Mouse (Mus musculus) liver, postnatal 0 days (tissue): Measurements from ENCODE around the gene Lhb. TPM values are rescaled to one million over a fixed set of nuclear protein-coding genes. Genes with fewer than 3 reads are reported as not detected.
"Not testable (repeated sequence)": the region's sequence is repeated elsewhere in the genome, so short reads cannot be mapped to it uniquely, and the experiment has no call there.

Source experiments
- ATAC-seq: fragments of 200-750 bp; cut with Nextera tagmentation; 2 replicates; pipeline ENCODE4 v1.8.0; 2017; ENCODE audit warnings: mild to moderate bottlenecking, moderate library complexity
- DNase-seq: peaks from one replicate; pipeline ENCODE4 v3.0.0-alpha.2; 2016
- H3K27ac ChIP-seq: fragments of 300-500 bp; sonication (generic); 2 replicates; pipeline ENCODE4 v1.5.1; 2014; ENCODE audit warnings: antibody characterized with exemption, moderate library complexity, mild to moderate bottlenecking, low read depth
- H3K27me3 ChIP-seq: fragments of 300-500 bp; sonication (generic); 2 replicates; pipeline ENCODE4 v1.6.1; 2014; ENCODE audit warnings: low read length, control low read depth, mixed read lengths; ENCODE audit not compliant: insufficient read depth
- H3K36me3 ChIP-seq: fragments of 300-500 bp; sonication (generic); replicated peaks from 2 replicates; pipeline ENCODE4 v1.6.1; 2014; ENCODE audit warnings: mild to moderate bottlenecking, control low read depth, low read length, moderate library complexity, mixed read lengths; ENCODE audit not compliant: insufficient read depth
- H3K4me1 ChIP-seq: fragments of 300-500 bp; sonication (generic); 2 replicates; pipeline ENCODE4 v1.6.1; 2014; ENCODE audit warnings: antibody characterized with exemption, mild to moderate bottlenecking, control low read depth; ENCODE audit not compliant: insufficient read depth
- H3K4me2 ChIP-seq: fragments of 300-500 bp; sonication (generic); 2 replicates; pipeline ENCODE4 v1.6.1; 2014; ENCODE audit warnings: low read depth, mild to moderate bottlenecking, low read length, moderate library complexity, mixed read lengths
- H3K4me3 ChIP-seq: fragments of 300-500 bp; sonication (generic); 2 replicates; pipeline ENCODE4 v1.5.1; 2014; ENCODE audit warnings: low read depth, low read length
- H3K9ac ChIP-seq: fragments of 300-500 bp; sonication (generic); replicated peaks from 2 replicates; pipeline ENCODE4 v1.6.1; 2014; ENCODE audit warnings: mild to moderate bottlenecking, moderate library complexity
- H3K9me3 ChIP-seq: fragments of 300-500 bp; sonication (generic); 2 replicates; pipeline ENCODE4 v1.6.1; 2016; ENCODE audit warnings: mild to moderate bottlenecking, control low read depth, low read length, mixed read lengths
- CTCF ChIP-seq: sonication (generic); IDR thresholded peaks from 2 replicates; pipeline ENCODE4 v1.5.1; 2016; ENCODE audit warnings: antibody characterized with exemption, low read depth
- EP300 ChIP-seq: IDR thresholded peaks from 2 replicates; pipeline ENCODE4 v1.6.1; 2016; ENCODE audit warnings: antibody characterized with exemption, low read depth, mild to moderate bottlenecking
- WGBS: fragments of 180-500 bp; shearing (Covaris S2); extraction: QIAGEN DNeasy Blood & Tissue Kit; methylation state at CpG from one replicate; pipeline ENCODE4 v1.1.7; 2014; ENCODE audit not compliant: insufficient replicate concordance; 5-methylcytosine and 5-hydroxymethylcytosine counted together
- polyA plus RNA-seq: library from polyadenylated mRNA; unstranded; fragments of >200 nt; fragmentation: Nextera tagmentation; extraction: Ambion mirVana; gene quantifications from 2 replicates; pipeline ENCODE4 v1.2.1, GENCODE M21; 2015

The Lhb gene
- polyA plus RNA-seq, 1 experiment from 2014 or later: not detected

DNA sequence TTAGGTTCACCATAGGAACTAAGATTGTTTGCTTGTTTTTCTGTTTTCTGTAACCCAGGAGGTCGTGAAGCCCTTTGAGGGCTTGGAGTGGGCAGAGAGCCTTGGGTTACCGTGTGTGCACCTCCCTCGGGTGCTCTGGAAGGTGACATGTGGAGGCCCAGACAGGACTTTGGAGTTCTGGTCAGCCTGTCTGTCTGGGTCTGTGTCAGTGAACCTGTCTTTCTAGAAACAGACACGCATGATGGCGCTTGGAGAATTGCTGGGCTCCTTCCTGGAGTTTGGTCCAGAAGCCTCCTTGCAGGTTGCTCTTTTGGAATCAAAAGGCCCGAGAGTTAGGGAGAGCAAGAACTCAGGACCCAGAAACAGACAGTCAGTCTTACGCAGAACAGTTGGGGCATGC is 39.8 kb downstream of the Lhb start:
- DNase-seq (no peak), ATAC-seq (no peak)
- Histone ChIP-seq H3K4me2 (peak overlapping the region; percentile 79), H3K4me1 (peaks cover 34% of the 10 kb centered on the region), H3K36me3 (peaks cover 47% of the 10 kb centered on the region), H3K27me3 (no peaks in the 10 kb centered on the region), H3K9ac (peak overlapping the region; percentile 68), H3K27ac (peak overlapping the region; percentile 98), H3K4me3 (peak overlapping the region; percentile 68), H3K9me3 (no peaks in the 10 kb centered on the region)
- TF ChIP-seq EP300: no peak
- TF ChIP-seq CTCF: no peak
- 42% methylated on average over 7 of the region's 7 CpGs for whole genome bisulfite sequencing

GRCm38 (mm10) chr7:45460860-45461314 is 40.3 kb downstream of the Lhb start:
- H3K9ac ChIP-seq: peak overlapping the region; percentile 68
- 1% methylated on average over 13 of the region's 13 CpGs for WGBS
- DNase-seq (peak; percentile 88), ATAC-seq (peak; percentile 52)
- H3K4me2 ChIP-seq: peak overlapping the region; percentile 79
- H3K27me3 ChIP-seq: no peaks in the 10 kb centered on the region
- TF ChIP-seq CTCF: no peak
- TF ChIP-seq EP300: peak; percentile 71
- H3K27ac ChIP-seq: peak overlapping the region; percentile 98
- H3K4me1 ChIP-seq: peaks cover 39% of the 10 kb centered on the region
- H3K9me3 ChIP-seq: no peaks in the 10 kb centered on the region
- H3K4me3 ChIP-seq: peak overlapping the region; percentile 68
- H3K36me3 ChIP-seq: peaks cover 45% of the 10 kb centered on the region

GRCm38 (mm10) chr7:45461326-45461725 is 40.7 kb downstream of the Lhb start:
- 67% methylated on average over 5 of the region's 5 CpGs for WGBS

DNA sequence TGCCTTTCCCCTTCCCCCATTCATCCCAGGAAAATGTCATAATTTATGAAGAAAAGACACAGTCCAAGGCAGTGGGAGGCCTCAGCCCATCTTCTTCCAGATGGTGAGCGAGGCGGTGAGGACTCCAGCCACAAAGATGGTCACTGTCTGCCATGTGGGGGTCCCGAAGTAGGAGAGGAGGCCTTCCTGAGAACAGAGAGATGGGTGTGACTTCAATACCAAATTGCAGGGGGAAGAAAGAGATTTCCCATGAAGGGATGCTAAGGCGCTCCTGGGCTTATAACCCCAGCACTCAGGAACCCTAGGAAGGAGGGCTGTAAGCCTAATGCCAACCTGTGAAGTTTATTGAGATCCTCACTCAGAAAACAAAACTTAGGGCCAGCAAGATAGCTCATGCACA is 41.2 kb downstream of the Lhb start:
- no peak overlapping the region for H3K4me3 ChIP-seq
- TF ChIP-seq CTCF (no peak), EP300 (no peak)
- H3K36me3 ChIP-seq: peaks cover 45% of the 10 kb centered on the region
- H3K9me3 ChIP-seq: no peaks in the 10 kb centered on the region
- 0 out of 2 replicates have a peak overlapping the region, but pooled peaks have one; percentile 33 for H3K9ac ChIP-seq
- ATAC-seq: no peak
- peak overlapping the region; percentile 54 for H3K4me2 ChIP-seq
- 93% methylated on average over 4 of the region's 4 CpGs for WGBS
- DNase-seq: no peak
- peaks cover 41% of the 10 kb centered on the region for H3K4me1 ChIP-seq
- peak overlapping the region; percentile 98 for H3K27ac ChIP-seq
- no peaks in the 10 kb centered on the region for H3K27me3 ChIP-seq

More at GRCm38 (mm10) chr7:45461326-45461725, 40.7 kb downstream of the Lhb start:
- peaks cover 43% of the 10 kb centered on the region for H3K4me1 ChIP-seq
- peak overlapping the region; percentile 98 for H3K27ac ChIP-seq
- peak overlapping the region; percentile 68; the same call in 1 of the 2 replicates for H3K4me3 ChIP-seq
- TF ChIP-seq CTCF (no peak), EP300 (no peak)
- H3K9me3 ChIP-seq: no peaks in the 10 kb centered on the region
- ATAC-seq (peak; percentile 3; the same call in 1 of the 2 replicates), DNase-seq (no peak)
- peak overlapping the region; percentile 79 for H3K4me2 ChIP-seq
- peaks cover 45% of the 10 kb centered on the region for H3K36me3 ChIP-seq
- H3K9ac ChIP-seq: peak overlapping the region; percentile 68
- H3K27me3 ChIP-seq: no peaks in the 10 kb centered on the region

DNA sequence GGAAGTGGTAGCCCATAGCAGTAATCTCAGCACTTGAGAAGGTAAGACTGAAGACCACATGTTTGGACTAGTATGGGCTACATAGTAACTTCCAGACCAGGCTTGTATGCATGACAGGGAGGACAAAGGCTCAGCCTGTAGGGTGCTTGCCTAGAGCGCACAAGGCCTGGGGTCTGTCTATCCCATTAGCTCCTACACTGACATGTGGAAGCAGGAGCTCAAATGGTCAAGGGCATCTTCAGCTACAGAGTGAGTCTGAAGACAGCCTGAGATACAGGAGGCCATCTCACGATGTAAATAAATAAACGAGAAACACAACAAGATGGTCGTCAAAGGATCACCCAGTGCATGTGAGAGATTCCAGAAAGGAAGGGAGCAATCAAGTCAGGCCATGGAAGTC is 41.7 kb downstream of the Lhb start:
- Histone ChIP-seq H3K27me3 (no peaks in the 10 kb centered on the region), H3K9me3 (no peaks in the 10 kb centered on the region), H3K36me3 (peaks cover 42% of the 10 kb centered on the region), H3K4me3 (no peak overlapping the region), H3K4me2 (no peak overlapping the region), H3K4me1 (peaks cover 42% of the 10 kb centered on the region), H3K9ac (no peak overlapping the region), H3K27ac (no peak overlapping the region; the same call in 1 of the 2 replicates)
- no peak for DNase-seq
- 80% methylated on average over 4 of the region's 4 CpGs for WGBS
- ATAC-seq: no peak
- no peak for TF ChIP-seq EP300
- TF ChIP-seq CTCF: no peak

- peaks cover 37% of the 10 kb centered on the region for H3K36me3 ChIP-seq
- TF ChIP-seq CTCF: peak; percentile 29
- H3K4me1 ChIP-seq: peaks cover 37% of the 10 kb centered on the region
- not testable (repeated sequence) for H3K27ac ChIP-seq, DNase-seq, H3K27me3 ChIP-seq, H3K9ac ChIP-seq, H3K4me2 ChIP-seq, ATAC-seq, H3K9me3 ChIP-seq, H3K4me3 ChIP-seq
- 73% methylated on average over 4 of the region's 4 CpGs for WGBS
These were observed 42.2 kb downstream of the Lhb start for GRCm38 (mm10) chr7:45462868-45463267.
